Mouse (Mus musculus) granulocyte monocyte progenitor cell, adult 5-6 weeks (primary cell): ENCODE data around the gene 2010109A12Rik. TPM values are rescaled to one million over a fixed set of nuclear protein-coding genes. Genes with fewer than 3 reads are reported as not detected.

Experiments
- ATAC-seq: replicated peaks from 2 replicates; pipeline ENCODE4 v1.8.0; 2016; ENCODE audit warnings: mild to moderate bottlenecking, moderate TSS enrichment, inconsistent platforms; ENCODE audit not compliant: poor library complexity, severe bottlenecking
- total RNA-seq, 2 experiments: library from RNA; stranded (forward) in 1 of 2; stranded (reverse) in 1 of 2; fragments of 200-712, 200-1000 nt in 1 of 2; fragments of >200 nt in 1 of 2; fragmentation: Nextera tagmentation in 1 of 2; gene quantifications; 2 replicates each; pipeline ENCODE4 v1.2.3; 2014 to 2017

Gene 2010109A12Rik
- total RNA-seq (2014; fragmentation: Nextera tagmentation) (not detected in 2 replicates), total RNA-seq (2017) (2.3 and 4.7 TPM in 2 replicates)

GRCm38 (mm10) chr5:93206109-93207005 lies at the start of gene 2010109A12Rik, which contains the start of gene Ccni:
2010109A12Rik (plus strand) TSS chr5:93206518.
Ccni (minus strand) TSS chr5:93206495.
- ATAC-seq, result peak; percentile 75

- ATAC-seq, result 0 out of 2 replicates have a peak, but pooled peaks have one; percentile 21
Measured at GRCm38 (mm10) chr5:93163541-93163940, 42.8 kb upstream of the 2010109A12Rik start.

- ATAC-seq, result peak; percentile 85
Measured at GRCm38 (mm10) chr5:93167919-93168516, 38.3 kb upstream of the 2010109A12Rik start.

GRCm38 (mm10) chr5:93168654-93169053 lies 37.7 kb upstream of the 2010109A12Rik start:
- no peak for ATAC-seq

GRCm38 (mm10) chr5:93171420-93171819 lies 34.9 kb upstream of the 2010109A12Rik start:
- no peak for ATAC-seq

GRCm38 (mm10) chr5:93172536-93172935 lies 33.8 kb upstream of the 2010109A12Rik start:
- no peak for ATAC-seq

GRCm38 (mm10) chr5:93174675-93175074 lies 31.6 kb upstream of the 2010109A12Rik start:
- ATAC-seq, result no peak

GRCm38 (mm10) chr5:93178616-93179015 lies 27.7 kb upstream of the 2010109A12Rik start:
- no peak for ATAC-seq

- peak; percentile 39; the same call in 1 of the 2 replicates for ATAC-seq
Measured at GRCm38 (mm10) chr5:93180252-93180651, 26.1 kb upstream of the 2010109A12Rik start.

GRCm38 (mm10) chr5:93183311-93183710 lies 23.0 kb upstream of the 2010109A12Rik start:
- ATAC-seq, result no peak

GRCm38 (mm10) chr5:93184548-93184947 lies 21.8 kb upstream of the 2010109A12Rik start:
- ATAC-seq, result no peak

GRCm38 (mm10) chr5:93189607-93190006 lies 16.7 kb upstream of the 2010109A12Rik start:
- no peak for ATAC-seq

GRCm38 (mm10) chr5:93190428-93190827 lies 15.9 kb upstream of the 2010109A12Rik start:
- no peak for ATAC-seq

GRCm38 (mm10) chr5:93198232-93198631 lies 8.1 kb upstream of the 2010109A12Rik start:
- peak; percentile 30 for ATAC-seq

- ATAC-seq, result no peak
Measured at GRCm38 (mm10) chr5:93201181-93201580, 5.1 kb upstream of the 2010109A12Rik start.

- ATAC-seq, result peak; percentile 69
Measured at GRCm38 (mm10) chr5:93205371-93206108, 778 bp upstream of the 2010109A12Rik start.

GRCm38 (mm10) chr5:93207006-93207348 lies 659 bp downstream of the 2010109A12Rik start:
- ATAC-seq, result no peak

- no peak for ATAC-seq
Measured at GRCm38 (mm10) chr5:93207555-93207954, 1.2 kb downstream of the 2010109A12Rik start.

GRCm38 (mm10) chr5:93218375-93218774 lies 12.1 kb downstream of the 2010109A12Rik start:
- no peak for ATAC-seq

GRCm38 (mm10) chr5:93221661-93222060 lies 15.3 kb downstream of the 2010109A12Rik start:
- ATAC-seq, result no peak

- no peak for ATAC-seq
Measured at GRCm38 (mm10) chr5:93224549-93224948, 18.2 kb downstream of the 2010109A12Rik start.
